Mouse (Mus musculus): ENCODE data around the gene Srrd. TPM values are rescaled to one million over a fixed set of nuclear protein-coding genes. Genes with fewer than 3 reads are reported as not detected.

Gene Srrd
- 7.5 and 8.2 TPM in 2 replicates for total RNA-seq (2015; ENCODE audit: low replicate concordance)
- total RNA-seq (2017; ENCODE audit: low replicate concordance) = 0.17 and 3.3 TPM in 2 replicates

- peak; percentile 61 for ATAC-seq (replicated peaks; ENCODE audit: low FRiP score, poor library complexity, severe bottlenecking)
These were observed at the start of gene Srrd, which contains the start of gene Hps4 for GRCm38 (mm10) chr5:112342463-112343204. Gene Srrd, minus strand, starts transcription at chr5:112343040. Gene Hps4, plus strand, starts transcription at chr5:112343083.

GRCm38 (mm10) chr5:112391676-112392323, 49.0 kb upstream of the Srrd start:
- no peak for ATAC-seq (replicated peaks; ENCODE audit: low FRiP score, poor library complexity, severe bottlenecking)

GRCm38 (mm10) chr5:112391002-112391401, 48.2 kb upstream of the Srrd start:
- no peak for ATAC-seq (replicated peaks; ENCODE audit: low FRiP score, poor library complexity, severe bottlenecking)

- no peak for ATAC-seq (replicated peaks; ENCODE audit: low FRiP score, poor library complexity, severe bottlenecking)
These were observed 46.5 kb upstream of the Srrd start for GRCm38 (mm10) chr5:112389352-112389751.

- peak; percentile 31; the same call in 1 of the 2 replicates for ATAC-seq (replicated peaks; ENCODE audit: low FRiP score, poor library complexity, severe bottlenecking)
These were observed 43.1 kb upstream of the Srrd start for GRCm38 (mm10) chr5:112385973-112386372.

- ATAC-seq (replicated peaks; ENCODE audit: low FRiP score, poor library complexity, severe bottlenecking) = no peak
These were observed 42.1 kb upstream of the Srrd start for GRCm38 (mm10) chr5:112384805-112385472.

- no peak for ATAC-seq (replicated peaks; ENCODE audit: low FRiP score, poor library complexity, severe bottlenecking)
These were observed 39.9 kb upstream of the Srrd start for GRCm38 (mm10) chr5:112382641-112383330.

GRCm38 (mm10) chr5:112382042-112382441, 39.2 kb upstream of the Srrd start:
- ATAC-seq (replicated peaks; ENCODE audit: low FRiP score, poor library complexity, severe bottlenecking) = no peak

GRCm38 (mm10) chr5:112381154-112381553, 38.3 kb upstream of the Srrd start:
- 0 out of 2 replicates have a peak, but pooled peaks have one; percentile 45 for ATAC-seq (replicated peaks; ENCODE audit: low FRiP score, poor library complexity, severe bottlenecking)

GRCm38 (mm10) chr5:112378716-112379115, 35.9 kb upstream of the Srrd start:
- no peak for ATAC-seq (replicated peaks; ENCODE audit: low FRiP score, poor library complexity, severe bottlenecking)

GRCm38 (mm10) chr5:112377380-112377779, 34.5 kb upstream of the Srrd start:
- no peak for ATAC-seq (replicated peaks; ENCODE audit: low FRiP score, poor library complexity, severe bottlenecking)

GRCm38 (mm10) chr5:112376111-112376510, 33.3 kb upstream of the Srrd start:
- no peak for ATAC-seq (replicated peaks; ENCODE audit: low FRiP score, poor library complexity, severe bottlenecking)

GRCm38 (mm10) chr5:112371933-112372332, 29.1 kb upstream of the Srrd start:
- no peak for ATAC-seq (replicated peaks; ENCODE audit: low FRiP score, poor library complexity, severe bottlenecking)

GRCm38 (mm10) chr5:112370236-112370813, 27.5 kb upstream of the Srrd start:
- ATAC-seq (replicated peaks; ENCODE audit: low FRiP score, poor library complexity, severe bottlenecking) = no peak

GRCm38 (mm10) chr5:112369326-112369725, 26.5 kb upstream of the Srrd start:
- no peak for ATAC-seq (replicated peaks; ENCODE audit: low FRiP score, poor library complexity, severe bottlenecking)

GRCm38 (mm10) chr5:112368666-112369065, 25.8 kb upstream of the Srrd start:
- ATAC-seq (replicated peaks; ENCODE audit: low FRiP score, poor library complexity, severe bottlenecking) = no peak

GRCm38 (mm10) chr5:112367929-112368328, 25.1 kb upstream of the Srrd start:
- ATAC-seq (replicated peaks; ENCODE audit: low FRiP score, poor library complexity, severe bottlenecking) = no peak

GRCm38 (mm10) chr5:112367338-112367737, 24.5 kb upstream of the Srrd start:
- ATAC-seq (replicated peaks; ENCODE audit: low FRiP score, poor library complexity, severe bottlenecking) = no peak

- 0 out of 2 replicates have a peak, but pooled peaks have one; percentile 35 for ATAC-seq (replicated peaks; ENCODE audit: low FRiP score, poor library complexity, severe bottlenecking)
These were observed 24.0 kb upstream of the Srrd start for GRCm38 (mm10) chr5:112366879-112367278.

Measured in erythroblast, adult 5-6 weeks (primary cell).